Mouse (Mus musculus): ENCODE results near the gene Slamf7. TPM values are rescaled to one million over a fixed set of nuclear protein-coding genes. Genes with fewer than 3 reads are reported as not detected.
A peak's percentile ranks its signal among the peaks of the same experiment; 100 is the strongest.

The Slamf7 gene
- polyA plus RNA-seq, 1 experiment from 2014 or later: 0.24 TPM

DNA sequence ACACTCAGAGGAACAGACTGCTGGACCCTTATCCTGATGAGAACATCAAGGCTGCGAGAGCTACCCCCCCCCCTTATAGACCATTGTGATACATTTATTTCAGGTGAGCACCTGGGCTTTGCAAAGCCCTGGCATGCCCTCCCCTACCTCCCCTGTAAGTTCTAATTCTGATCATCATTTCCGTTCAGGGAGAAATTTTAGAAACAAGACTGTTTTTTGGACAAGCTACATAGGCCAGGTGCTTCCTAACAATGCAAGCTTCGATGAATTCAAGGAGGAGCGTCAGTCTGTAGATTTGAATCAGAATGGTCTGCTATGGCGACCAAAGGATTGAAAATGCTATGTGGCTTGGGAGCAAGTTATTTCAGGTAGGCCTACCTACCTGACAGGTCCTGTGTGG, 5.1 kb downstream of the Slamf7 start:
- no peaks in the 10 kb centered on the region for H3K27me3 ChIP-seq (ENCODE audit: control insufficient read depth, insufficient read depth, low read length)
- H3K9me3 ChIP-seq (ENCODE audit: control insufficient read depth, low read length): no peaks in the 10 kb centered on the region
- DNase-seq (no peak), ATAC-seq (ENCODE audit: low FRiP score, low TSS enrichment) (no peak)
- H3K27ac ChIP-seq (replicated peaks; ENCODE audit: low read depth, low read length): no peak overlapping the region
- WGBS: 90% methylated on average over 5 of the region's 5 CpGs
- no peaks in the 10 kb centered on the region for H3K4me1 ChIP-seq (ENCODE audit: control insufficient read depth, insufficient read depth, low read length)
- H3K4me3 ChIP-seq (replicated peaks; ENCODE audit: low read depth, low read length): no peak overlapping the region
- no peak overlapping the region for H3K9ac ChIP-seq (replicated peaks; ENCODE audit: low read length)
- no peak overlapping the region for H3K4me2 ChIP-seq (ENCODE audit: low read length)
- no peaks in the 10 kb centered on the region for H3K36me3 ChIP-seq (ENCODE audit: control insufficient read depth, insufficient read depth, low read length)

DNA sequence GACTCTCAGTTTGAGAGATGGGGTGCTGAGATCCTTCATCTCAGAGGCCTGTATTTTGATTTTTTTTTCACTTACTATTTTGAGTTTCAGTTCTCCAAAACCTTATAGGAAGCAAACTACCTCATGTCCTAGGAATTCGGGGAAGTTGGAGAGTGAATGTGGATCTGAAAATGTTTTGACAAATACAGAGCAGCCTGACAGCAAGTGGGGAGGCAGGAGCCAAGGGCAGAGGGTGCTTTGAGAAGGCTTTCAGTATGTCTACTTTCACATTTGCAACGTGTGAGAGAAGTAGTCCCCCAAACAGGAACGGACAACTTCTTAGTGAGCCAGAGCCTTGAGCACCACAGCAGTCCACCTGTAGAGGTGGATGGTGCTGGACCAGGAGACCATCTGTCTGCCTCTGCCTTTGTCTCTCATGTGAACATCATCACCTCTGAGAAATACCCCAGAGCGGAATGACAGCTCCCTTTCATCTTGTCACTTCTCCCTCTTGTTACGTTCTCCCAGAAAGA, 6.3 kb downstream of the Slamf7 start:
- DNase-seq (no peak), ATAC-seq (ENCODE audit: low FRiP score, low TSS enrichment) (no peak)
- Histone ChIP-seq H3K4me2 (ENCODE audit: low read length) (no peak overlapping the region), H3K4me3 (replicated peaks; ENCODE audit: low read depth, low read length) (no peak overlapping the region), H3K9ac (replicated peaks; ENCODE audit: low read length) (no peak overlapping the region), H3K27me3 (ENCODE audit: control insufficient read depth, insufficient read depth, low read length) (no peaks in the 10 kb centered on the region), H3K4me1 (ENCODE audit: control insufficient read depth, insufficient read depth, low read length) (no peaks in the 10 kb centered on the region), H3K9me3 (ENCODE audit: control insufficient read depth, low read length) (no peaks in the 10 kb centered on the region), H3K27ac (replicated peaks; ENCODE audit: low read depth, low read length) (no peak overlapping the region), H3K36me3 (ENCODE audit: control insufficient read depth, insufficient read depth, low read length) (no peaks in the 10 kb centered on the region)
- WGBS: 76% methylated on average over 5 of the region's 5 CpGs

DNA sequence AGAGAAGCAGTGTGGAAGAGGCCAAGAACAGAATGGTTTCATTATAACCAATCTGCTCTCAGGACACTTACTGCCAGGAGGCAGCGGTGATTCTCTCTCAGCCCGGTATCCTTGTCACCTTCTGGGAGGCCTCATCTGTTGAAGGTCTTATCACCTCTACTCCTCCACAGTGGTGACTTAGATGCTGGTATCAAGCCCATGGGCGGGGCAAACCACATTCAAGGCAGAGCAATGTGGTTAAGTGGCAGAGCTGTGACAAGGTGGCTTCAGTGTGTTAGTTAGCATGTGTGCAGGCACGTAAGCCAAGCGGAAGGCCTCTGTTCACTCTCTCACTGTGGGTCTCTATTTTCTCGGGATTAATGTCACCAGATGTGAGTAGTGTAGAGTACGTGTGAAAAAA, 9.2 kb downstream of the Slamf7 start:
- no peaks in the 10 kb centered on the region for H3K27me3 ChIP-seq (ENCODE audit: control insufficient read depth, insufficient read depth, low read length)
- ATAC-seq (ENCODE audit: low FRiP score, low TSS enrichment): no peak
- no peaks in the 10 kb centered on the region for H3K36me3 ChIP-seq (ENCODE audit: control insufficient read depth, insufficient read depth, low read length)
- no peaks in the 10 kb centered on the region for H3K4me1 ChIP-seq (ENCODE audit: control insufficient read depth, insufficient read depth, low read length)
- WGBS: 84% methylated on average over 7 of the region's 7 CpGs
- H3K9me3 ChIP-seq (ENCODE audit: control insufficient read depth, low read length): no peaks in the 10 kb centered on the region
- no peak overlapping the region for H3K27ac ChIP-seq (replicated peaks; ENCODE audit: low read depth, low read length)
- no peak overlapping the region for H3K4me2 ChIP-seq (ENCODE audit: low read length)
- H3K9ac ChIP-seq (replicated peaks; ENCODE audit: low read length): no peak overlapping the region
- DNase-seq: no peak
- no peak overlapping the region for H3K4me3 ChIP-seq (replicated peaks; ENCODE audit: low read depth, low read length)

DNA sequence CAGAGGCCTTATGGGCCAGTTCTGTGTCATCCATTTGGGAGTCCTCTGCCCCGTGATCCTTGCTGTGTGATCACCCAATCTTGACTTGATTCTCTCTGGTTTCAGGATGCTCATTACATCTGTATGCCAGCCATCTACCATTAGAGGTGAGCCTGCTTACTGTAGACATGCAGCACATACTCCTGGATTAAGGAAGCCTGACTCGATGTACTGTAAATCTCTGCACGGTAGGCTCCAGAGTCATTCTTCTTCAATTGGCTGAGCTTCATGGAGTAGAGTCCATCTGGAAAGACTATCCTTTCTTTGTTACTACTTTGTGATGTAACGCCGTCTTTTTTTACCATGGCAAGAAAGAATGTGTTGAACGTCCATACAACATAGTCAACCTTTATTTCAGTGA, 12.0 kb downstream of the Slamf7 start:
- Histone ChIP-seq H3K9me3 (ENCODE audit: control insufficient read depth, low read length) (no peaks in the 10 kb centered on the region), H3K4me3 (replicated peaks; ENCODE audit: low read depth, low read length) (no peak overlapping the region), H3K27ac (replicated peaks; ENCODE audit: low read depth, low read length) (no peak overlapping the region), H3K4me1 (ENCODE audit: control insufficient read depth, insufficient read depth, low read length) (no peaks in the 10 kb centered on the region), H3K36me3 (ENCODE audit: control insufficient read depth, insufficient read depth, low read length) (no peaks in the 10 kb centered on the region), H3K27me3 (ENCODE audit: control insufficient read depth, insufficient read depth, low read length) (no peaks in the 10 kb centered on the region), H3K4me2 (ENCODE audit: low read length) (no peak overlapping the region), H3K9ac (replicated peaks; ENCODE audit: low read length) (no peak overlapping the region)
- 93% methylated on average over 6 of the region's 6 CpGs for WGBS
- DNase-seq (no peak), ATAC-seq (ENCODE audit: low FRiP score, low TSS enrichment) (no peak)

DNA sequence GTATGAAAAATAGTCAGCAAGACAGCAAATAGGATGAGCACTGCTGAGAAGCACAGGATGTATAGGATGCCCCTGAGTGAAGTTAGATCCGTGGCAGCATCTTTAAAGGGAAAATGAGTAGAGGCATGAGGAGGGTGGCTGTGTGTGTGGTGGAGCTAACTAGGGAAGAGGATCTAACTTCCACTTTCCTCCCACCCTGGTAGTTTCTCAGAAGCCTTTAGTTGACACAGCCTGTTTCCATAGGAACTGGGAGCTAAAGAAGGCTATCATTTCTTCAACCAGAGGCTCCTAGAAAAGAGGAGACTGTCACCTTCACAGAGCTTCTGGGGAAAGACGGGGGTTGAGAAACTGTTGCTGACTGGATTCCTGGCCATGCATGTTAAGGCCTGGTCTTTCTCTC, 14.1 kb downstream of the Slamf7 start:
- Histone ChIP-seq H3K4me3 (replicated peaks; ENCODE audit: low read depth, low read length) (no peak overlapping the region), H3K9ac (replicated peaks; ENCODE audit: low read length) (no peak overlapping the region), H3K9me3 (ENCODE audit: control insufficient read depth, low read length) (no peaks in the 10 kb centered on the region), H3K27me3 (ENCODE audit: control insufficient read depth, insufficient read depth, low read length) (no peaks in the 10 kb centered on the region), H3K27ac (replicated peaks; ENCODE audit: low read depth, low read length) (no peak overlapping the region), H3K4me1 (ENCODE audit: control insufficient read depth, insufficient read depth, low read length) (no peaks in the 10 kb centered on the region), H3K36me3 (ENCODE audit: control insufficient read depth, insufficient read depth, low read length) (no peaks in the 10 kb centered on the region), H3K4me2 (ENCODE audit: low read length) (no peak overlapping the region)
- no peak for DNase-seq
- no peak for ATAC-seq (ENCODE audit: low FRiP score, low TSS enrichment)
- 55% methylated on average over 2 of the region's 2 CpGs for WGBS

DNA sequence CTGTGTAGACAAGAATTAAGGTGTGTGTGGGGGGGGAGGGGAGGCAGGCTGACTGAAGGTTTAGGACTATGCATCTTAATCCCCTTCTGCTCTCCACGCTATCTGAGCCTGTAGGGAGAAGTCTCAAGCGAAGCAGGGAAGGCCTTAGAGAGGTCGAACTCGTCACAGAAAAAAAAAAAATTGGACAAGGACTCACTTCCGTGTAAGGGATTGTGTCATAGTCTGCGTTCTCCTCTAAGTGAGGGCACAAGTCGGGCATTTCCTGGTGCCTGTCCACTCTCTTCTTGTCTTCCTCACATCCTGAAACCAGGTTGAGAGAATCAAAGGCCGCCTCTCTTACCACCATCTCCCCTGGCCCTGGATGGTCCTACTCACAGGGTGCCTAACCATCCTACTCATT, 15.7 kb downstream of the Slamf7 start:
- H3K9me3 ChIP-seq (ENCODE audit: control insufficient read depth, low read length): no peaks in the 10 kb centered on the region
- H3K4me1 ChIP-seq (ENCODE audit: control insufficient read depth, insufficient read depth, low read length): no peaks in the 10 kb centered on the region
- DNase-seq (no peak), ATAC-seq (ENCODE audit: low FRiP score, low TSS enrichment) (no peak)
- H3K36me3 ChIP-seq (ENCODE audit: control insufficient read depth, insufficient read depth, low read length): no peaks in the 10 kb centered on the region
- no peak overlapping the region for H3K9ac ChIP-seq (replicated peaks; ENCODE audit: low read length)
- WGBS: 81% methylated on average over 8 of the region's 8 CpGs
- H3K27ac ChIP-seq (replicated peaks; ENCODE audit: low read depth, low read length): no peak overlapping the region
- no peak overlapping the region for H3K4me3 ChIP-seq (replicated peaks; ENCODE audit: low read depth, low read length)
- no peaks in the 10 kb centered on the region for H3K27me3 ChIP-seq (ENCODE audit: control insufficient read depth, insufficient read depth, low read length)
- no peak overlapping the region for H3K4me2 ChIP-seq (ENCODE audit: low read length)

DNA sequence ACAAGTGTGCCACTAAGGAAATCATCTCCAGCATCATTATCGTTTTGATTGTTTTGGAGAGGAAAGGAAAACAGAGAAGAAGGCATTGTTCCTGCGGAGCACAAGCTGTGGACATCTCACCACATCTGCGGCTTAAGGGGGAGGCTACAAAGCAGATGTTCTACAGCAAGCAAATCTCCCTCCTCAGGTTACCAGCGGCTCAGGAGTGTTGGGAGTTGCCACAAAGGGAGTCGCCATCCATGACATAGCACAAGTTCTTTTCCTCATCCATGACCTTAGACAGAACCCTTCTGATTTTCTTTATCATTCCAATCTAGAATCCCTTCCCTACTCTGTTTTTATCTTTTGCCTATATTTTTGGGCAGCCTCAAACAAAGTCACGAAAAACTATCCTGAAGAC, 17.1 kb downstream of the Slamf7 start:
- no peak for ATAC-seq (ENCODE audit: low FRiP score, low TSS enrichment)
- 57% methylated on average over 6 of the region's 6 CpGs for WGBS

DNA sequence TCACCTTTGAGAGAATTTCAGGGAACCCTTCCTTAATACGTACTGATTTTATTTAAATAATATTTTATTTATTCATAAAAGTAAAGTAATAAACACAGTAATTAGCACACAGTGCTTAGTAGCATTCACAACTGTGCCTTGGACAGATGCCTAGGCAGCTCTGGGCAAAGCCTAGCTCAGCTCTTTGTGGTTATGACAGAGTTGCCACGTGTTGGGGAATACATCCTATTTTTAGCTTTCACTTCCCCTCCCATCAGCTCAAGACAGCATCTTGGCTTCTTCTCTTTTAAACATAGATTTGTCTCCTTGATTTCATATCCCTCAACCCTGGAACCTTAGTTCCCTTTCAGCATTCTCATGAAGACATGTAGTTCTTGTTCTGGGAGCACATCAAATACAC, 21.4 kb downstream of the Slamf7 start:
- Histone ChIP-seq H3K36me3 (ENCODE audit: control insufficient read depth, insufficient read depth, low read length) (no peaks in the 10 kb centered on the region), H3K27ac (replicated peaks; ENCODE audit: low read depth, low read length) (no peak overlapping the region), H3K9ac (replicated peaks; ENCODE audit: low read length) (no peak overlapping the region), H3K27me3 (ENCODE audit: control insufficient read depth, insufficient read depth, low read length) (no peaks in the 10 kb centered on the region), H3K4me3 (replicated peaks; ENCODE audit: low read depth, low read length) (no peak overlapping the region), H3K9me3 (ENCODE audit: control insufficient read depth, low read length) (no peaks in the 10 kb centered on the region), H3K4me2 (ENCODE audit: low read length) (no peak overlapping the region), H3K4me1 (ENCODE audit: control insufficient read depth, insufficient read depth, low read length) (no peaks in the 10 kb centered on the region)
- no peak for ATAC-seq (ENCODE audit: low FRiP score, low TSS enrichment)
- DNase-seq: no peak
- 75% methylated on average over 2 of the region's 2 CpGs for WGBS

More for the DNA sequence above, 17.1 kb downstream of the Slamf7 start:
- H3K4me1 ChIP-seq (ENCODE audit: control insufficient read depth, insufficient read depth, low read length): no peaks in the 10 kb centered on the region
- DNase-seq: no peak
- H3K9ac ChIP-seq (replicated peaks; ENCODE audit: low read length): no peak overlapping the region
- no peak overlapping the region for H3K27ac ChIP-seq (replicated peaks; ENCODE audit: low read depth, low read length)
- no peak overlapping the region for H3K4me2 ChIP-seq (ENCODE audit: low read length)
- H3K4me3 ChIP-seq (replicated peaks; ENCODE audit: low read depth, low read length): no peak overlapping the region
- no peaks in the 10 kb centered on the region for H3K36me3 ChIP-seq (ENCODE audit: control insufficient read depth, insufficient read depth, low read length)
- no peaks in the 10 kb centered on the region for H3K27me3 ChIP-seq (ENCODE audit: control insufficient read depth, insufficient read depth, low read length)
- H3K9me3 ChIP-seq (ENCODE audit: control insufficient read depth, low read length): no peaks in the 10 kb centered on the region

DNA sequence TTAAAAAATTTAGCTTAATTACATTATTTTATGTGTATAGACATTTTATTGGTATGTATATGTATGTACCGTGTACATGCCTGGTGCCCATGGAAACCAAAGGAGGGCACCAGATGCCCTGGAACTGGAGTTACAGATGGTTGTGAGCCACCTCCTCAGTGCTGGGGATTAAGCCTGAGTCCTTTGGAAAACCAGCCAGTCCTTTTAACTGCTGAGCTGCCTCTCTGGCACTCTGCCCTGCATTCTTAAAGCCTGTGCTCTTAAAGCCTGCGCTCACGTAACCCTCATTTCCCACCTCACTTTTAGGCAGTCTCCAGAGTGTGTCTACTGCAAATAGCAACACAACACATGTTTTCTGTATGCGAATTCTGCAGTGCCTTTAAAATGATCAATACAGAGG, 21.9 kb downstream of the Slamf7 start:
- H3K4me2 ChIP-seq (ENCODE audit: low read length): no peak overlapping the region
- H3K4me3 ChIP-seq (replicated peaks; ENCODE audit: low read depth, low read length): no peak overlapping the region
- DNase-seq: peak; percentile 29
- H3K9me3 ChIP-seq (ENCODE audit: control insufficient read depth, low read length): no peaks in the 10 kb centered on the region
- H3K27ac ChIP-seq (replicated peaks; ENCODE audit: low read depth, low read length): no peak overlapping the region
- no peaks in the 10 kb centered on the region for H3K36me3 ChIP-seq (ENCODE audit: control insufficient read depth, insufficient read depth, low read length)
- 73% methylated on average over 4 of the region's 4 CpGs for WGBS
- H3K9ac ChIP-seq (replicated peaks; ENCODE audit: low read length): no peak overlapping the region
- no peaks in the 10 kb centered on the region for H3K4me1 ChIP-seq (ENCODE audit: control insufficient read depth, insufficient read depth, low read length)
- no peak for ATAC-seq (ENCODE audit: low FRiP score, low TSS enrichment)
- no peaks in the 10 kb centered on the region for H3K27me3 ChIP-seq (ENCODE audit: control insufficient read depth, insufficient read depth, low read length)

Measured in midbrain, embryonic 14.5 days (tissue).